Mouse (Mus musculus) erythroid progenitor cell, adult 5-6 weeks (primary cell): Measurements from ENCODE around the gene Ncs1. TPM values are rescaled to one million over a fixed set of nuclear protein-coding genes. Genes with fewer than 3 reads are reported as not detected.

Experiments
- ATAC-seq: replicated peaks from 2 replicates; pipeline ENCODE4 v1.8.0; 2016; ENCODE audit warnings: moderate number of reproducible peaks, mild to moderate bottlenecking, moderate TSS enrichment, inconsistent platforms; ENCODE audit not compliant: poor library complexity, low FRiP score, severe bottlenecking
- total RNA-seq, 2 experiments: library from RNA; stranded (forward) in 1 of 2; stranded (reverse) in 1 of 2; fragments of 150-400 nt in 1 of 2; fragments of 186-747, 209-891 nt in 1 of 2; gene quantifications; 2 replicates each; pipeline versions ENCODE4 v1.2.3 to v1.2.4; 2015 to 2017; ENCODE audit warnings: low replicate concordance in 2 of 2

Ncs1 gene
- total RNA-seq, 2 experiments from 2014 or later = not detected

GRCm38 (mm10) chr2:31308257-31308656, 62.6 kb downstream of the Ncs1 start:
- ATAC-seq = no peak

DNA sequence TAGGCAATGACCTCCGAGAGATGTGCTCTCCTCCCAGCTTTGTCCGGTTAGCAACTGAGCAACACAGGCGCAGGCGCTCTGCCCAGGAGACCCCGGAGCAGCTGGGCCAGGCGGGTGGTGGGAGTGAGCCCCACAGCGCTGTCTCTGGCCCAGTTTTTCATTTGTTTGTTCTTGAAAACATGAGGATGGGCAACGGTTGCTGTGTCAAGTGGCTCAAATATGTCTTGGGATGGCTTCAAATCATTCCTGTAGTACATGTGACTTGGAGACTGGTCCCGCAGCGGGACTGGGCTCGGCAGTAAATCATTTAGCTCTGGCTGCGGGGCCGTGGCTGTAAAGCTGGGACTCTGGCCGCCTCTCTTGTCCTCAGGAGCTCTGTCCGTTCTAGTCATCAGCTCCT, 63.9 kb downstream of the Ncs1 start:
- ATAC-seq = no peak

DNA sequence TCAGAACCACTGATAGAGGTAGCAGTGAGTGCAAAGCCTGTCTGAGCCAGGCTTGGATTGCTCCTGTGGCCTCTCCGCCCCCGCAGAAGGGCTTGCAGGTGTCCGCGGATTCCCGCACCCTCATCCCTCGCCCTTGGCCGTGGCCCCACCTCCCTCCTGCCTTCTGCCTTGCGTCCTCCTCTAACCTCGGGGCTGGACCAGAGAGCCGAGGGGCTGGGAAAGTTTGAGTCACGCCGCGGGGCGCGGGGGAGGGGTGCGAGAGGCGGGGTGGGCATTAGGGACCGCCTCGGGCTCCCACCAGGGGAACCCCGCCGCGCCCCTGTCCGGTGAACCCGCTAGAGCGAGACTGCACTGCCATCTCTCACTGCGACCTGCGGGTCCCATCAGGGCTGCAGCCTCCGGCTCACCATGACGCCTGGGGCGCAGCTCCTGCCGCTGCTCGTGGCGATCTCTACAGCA, 68.4 kb downstream of the Ncs1 start, which contains the start of gene Hmcn2:
TSS of gene Hmcn2 (plus strand) at position 409 of the 459 bp plus-strand sequence.
- no peak for ATAC-seq

DNA sequence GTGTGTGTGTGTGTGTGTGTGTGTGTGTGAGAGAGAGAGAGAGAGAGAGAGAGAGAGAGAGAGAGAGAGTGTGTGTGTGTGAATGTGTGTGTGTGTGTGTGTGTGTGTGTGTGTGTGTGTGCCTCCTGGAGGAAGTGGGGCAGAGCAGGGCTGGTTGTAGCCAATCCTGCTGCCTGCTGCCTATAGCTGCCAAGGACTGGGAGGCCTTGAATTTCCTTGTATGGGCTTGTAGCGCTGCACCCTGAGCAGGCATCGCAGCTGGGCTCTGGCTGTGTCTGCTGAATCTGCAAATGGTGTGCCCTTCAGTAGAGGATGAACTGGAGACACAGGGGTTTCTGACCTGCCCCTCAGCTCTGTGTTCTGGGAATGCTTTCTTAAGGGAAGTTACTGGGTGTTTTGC, 72.5 kb downstream of the Ncs1 start:
- no peak for ATAC-seq

GRCm38 (mm10) chr2:31319200-31319599, 73.6 kb downstream of the Ncs1 start:
- no peak for ATAC-seq

GRCm38 (mm10) chr2:31327186-31327585, 81.6 kb downstream of the Ncs1 start:
- no peak for ATAC-seq

GRCm38 (mm10) chr2:31337706-31338330, 92.2 kb downstream of the Ncs1 start:
- ATAC-seq = no peak

GRCm38 (mm10) chr2:31339826-31340225, 94.2 kb downstream of the Ncs1 start:
- ATAC-seq = no peak

- no peak for ATAC-seq
Observed at GRCm38 (mm10) chr2:31341726-31342535, 96.3 kb downstream of the Ncs1 start.

Other genes with a start within 250 kb of the Ncs1 start
- 3.8 and 19.1 TPM in 2 replicates for gene Fnbp1, start 103.8 kb upstream of the Ncs1 start, total RNA-seq (2015; ENCODE audit: low replicate concordance)
- gene Fnbp1, start 103.8 kb upstream of the Ncs1 start, total RNA-seq (2017; ENCODE audit: low replicate concordance) = 5.8 and 9.1 TPM in 2 replicates
- 15.1 and 24.7 TPM in 2 replicates for gene Gpr107, start 93.5 kb upstream of the Ncs1 start, total RNA-seq (2015; ENCODE audit: low replicate concordance)
- 6.4 and 8.9 TPM in 2 replicates for gene Gpr107, start 93.5 kb upstream of the Ncs1 start, total RNA-seq (2017; ENCODE audit: low replicate concordance)
- gene Hmcn2, start 68.6 kb downstream of the Ncs1 start, total RNA-seq (2015; ENCODE audit: low replicate concordance) = not detected in 2 replicates
- not detected in 2 replicates for gene Hmcn2, start 68.6 kb downstream of the Ncs1 start, total RNA-seq (2017; ENCODE audit: low replicate concordance)
- gene Ass1, start 224.4 kb downstream of the Ncs1 start, total RNA-seq (2015; ENCODE audit: low replicate concordance) = 5.0 and 15.1 TPM in 2 replicates
- 3.9 and 6.1 TPM in 2 replicates for gene Ass1, start 224.4 kb downstream of the Ncs1 start, total RNA-seq (2017; ENCODE audit: low replicate concordance)